Mouse (Mus musculus) thymus, adult 2 months (tissue): ENCODE results near the gene Akap7.

Source experiments
- CTCF ChIP-seq: fragments of 200-500 bp; IDR thresholded peaks from 2 replicates; pipeline ENCODE4 v1.5.1; 2012; ENCODE audit warnings: mild to moderate bottlenecking, control low read depth, low read length, moderate library complexity, borderline replicate concordance; ENCODE audit not compliant: control insufficient read depth, poor library complexity, insufficient read depth; ENCODE audit errors: extremely low read depth
- POLR2A ChIP-seq: fragments of 200-500 bp; IDR thresholded peaks from 2 replicates; pipeline ENCODE4 v1.6.1; 2012; ENCODE audit warnings: mild to moderate bottlenecking, low read length, control low read depth, moderate library complexity; ENCODE audit not compliant: control insufficient read depth, poor library complexity, insufficient read depth; ENCODE audit errors: extremely low read depth

- TF ChIP-seq POLR2A (no peak), CTCF (no peak)
Measured at GRCm38 (mm10) chr10:25224371-25224770, 83.3 kb downstream of the Akap7 start.
